In the genomic region with DNA sequence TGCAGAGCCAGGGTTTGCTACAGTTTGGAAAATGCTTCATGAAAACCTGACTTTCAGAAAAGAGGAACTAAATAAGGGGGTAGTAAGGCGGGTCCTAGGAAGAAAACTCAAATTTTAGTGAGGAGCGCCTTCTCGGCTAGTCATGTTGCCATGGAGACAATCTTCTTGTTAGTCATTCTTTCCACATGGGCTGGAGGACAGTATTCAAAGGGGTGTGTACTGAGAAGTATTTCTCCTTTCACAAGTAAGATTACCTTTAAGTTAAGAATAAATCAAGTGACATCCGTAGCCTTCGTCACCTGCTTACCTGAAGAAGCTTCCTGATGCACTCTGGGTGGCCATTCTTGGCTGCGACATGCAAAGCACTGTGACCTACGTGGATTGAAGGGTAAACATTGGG, we compare ENCODE assay signal across 12 mouse cellular contexts. TPM values are rescaled to one million over a fixed set of nuclear protein-coding genes. Genes with fewer than 3 reads are reported as not detected.
A peak's percentile ranks its signal among the peaks of the same experiment; 100 is the strongest.
DNase-seq lines count a peak whose midpoint lies in the region; ATAC-seq lines count a peak whose summit lies in the region.
"Had no signal": no experiment of that assay in that cellular context is flagged by ENCODE, and none has a peak within 500 bp of the region (broad histone marks: within the 10 kb centered on the region; RNA-seq: fewer than 3 reads in every experiment).

No protein-coding gene starts in this region.

- H3K9ac ChIP-seq in hindbrain, embryonic 16.5 days (ENCODE audit: low read depth, low read length): no peak overlapping the region

- WGBS in hindbrain, embryonic 16.5 days: 56% methylated on average over 7 of the region's 7 CpGs

- H3K4me3 ChIP-seq in hindbrain, embryonic 16.5 days (ENCODE audit: low read length): no peak overlapping the region

- no peaks in the 10 kb centered on the region for H3K36me3 ChIP-seq in hindbrain, embryonic 16.5 days (ENCODE audit: control insufficient read depth, insufficient read depth, low read length)
- H3K36me3 ChIP-seq: G1E had no signal

- no peak overlapping the region for H3K4me2 ChIP-seq in hindbrain, embryonic 16.5 days (ENCODE audit: low read length)
- H3K4me2 ChIP-seq: liver, embryonic 11.5 days had no signal

- DNase-seq in heart, adult 8-10 months (ENCODE audit: low spot score): peak; percentile 27
- DNase-seq in heart, adult 11 months: no peak
- DNase-seq in 3T3-L1 (ENCODE audit: low read depth, low spot score) (peak; percentile 56), R1 (ENCODE audit: low read depth, low spot score) (peak; percentile 68)
- DNase-seq in retina, postnatal 1 day: no peak
- no peak for DNase-seq in Muller cell, postnatal 12 days (ENCODE audit: inconsistent ontology term)
- no peak for DNase-seq in kidney, postnatal 36 days
- DNase-seq: right cerebral cortex, postnatal 4 days had no signal

- H3K4me1 ChIP-seq in hindbrain, embryonic 16.5 days (ENCODE audit: control insufficient read depth, insufficient read depth, low read depth, low read length): peaks cover 8% of the 10 kb centered on the region; the same call in 1 of the 2 replicates

- H3K9me3 ChIP-seq in hindbrain, embryonic 16.5 days (ENCODE audit: control insufficient read depth, low read length): no peaks in the 10 kb centered on the region
- H3K9me3 ChIP-seq: G1E had no signal

- ATAC-seq in hindbrain, embryonic 16.5 days: peak; percentile 45; the same call in 1 of the 2 replicates

- no peak overlapping the region for H3K27ac ChIP-seq in hindbrain, embryonic 16.5 days (ENCODE audit: low read depth, low read length)

- no peaks in the 10 kb centered on the region for H3K27me3 ChIP-seq in hindbrain, embryonic 16.5 days (replicated peaks; ENCODE audit: control insufficient read depth, insufficient read depth, low read length)

RNA-seq across cellular contexts. Expression of a gene that starts 40.9 kb away (rescaled TPM):
- not detected for total RNA-seq in heart, adult 8-10 months (2022)
- polyA plus RNA-seq in hindbrain, embryonic 16.5 days (2015; fragmentation: Nextera tagmentation; extraction: Ambion mirVana): not detected in 2 replicates
- total RNA-seq: G1E had no signal
- polyA plus RNA-seq: G1E; large intestine, adult 2 months; liver, embryonic 11.5 days had no signal

Comparison
In these comparisons a context has a peak if more than half of its experiments do, and no peak if none do; other contexts are left out.
1. DNase-seq: peak in heart, adult 8-10 months (single experiment), 3T3-L1 (single experiment) and R1 (single experiment); none in heart, adult 11 months (single experiment), retina, postnatal 1 day (single experiment), Muller cell, postnatal 12 days (single experiment) and kidney, postnatal 36 days (0 of 2).